Comparison of ENCODE assay signal across 19 mouse cellular contexts in genomic region chr17:74780133-74780532, GRCm38 (mm10).
DNase-seq lines count a peak whose midpoint lies in the region; ATAC-seq and TF ChIP-seq lines count a peak whose summit lies in the region.
"Had no signal": no experiment of that assay in that cellular context is flagged by ENCODE, and none has a peak within 500 bp of the region (broad histone marks: within the 10 kb centered on the region; RNA-seq: fewer than 3 reads in every experiment).

No protein-coding gene starts in this region.

- H3K9me3 ChIP-seq in kidney, embryonic 15.5 days (replicated peaks), result no peaks in the 10 kb centered on the region
- no peaks in the 10 kb centered on the region for H3K9me3 ChIP-seq in midbrain, postnatal 0 days (ENCODE audit: low read length)
- H3K9me3 ChIP-seq: hindbrain, embryonic 13.5 days; intestine, embryonic 15.5 days had no signal

- H3K9ac ChIP-seq in kidney, embryonic 15.5 days, result no peak overlapping the region
- H3K9ac ChIP-seq in midbrain, postnatal 0 days (replicated peaks; ENCODE audit: low read length, poor library complexity, severe bottlenecking), result no peak overlapping the region
- H3K9ac ChIP-seq: forebrain, postnatal 0 days; hindbrain, embryonic 13.5 days; intestine, embryonic 15.5 days had no signal

- no peak overlapping the region for H3K4me2 ChIP-seq in kidney, embryonic 15.5 days
- no peak overlapping the region for H3K4me2 ChIP-seq in midbrain, postnatal 0 days (ENCODE audit: low read depth, low read length, poor library complexity, severe bottlenecking)
- H3K4me2 ChIP-seq: heart, embryonic 11.5 days; hindbrain, embryonic 13.5 days; intestine, embryonic 15.5 days had no signal

- WGBS in kidney, embryonic 15.5 days, result 44% methylated on average over 4 of the region's 4 CpGs
- 88% methylated on average over 4 of the region's 4 CpGs for WGBS in midbrain, postnatal 0 days

- no peak overlapping the region for H3K4me3 ChIP-seq in kidney, embryonic 15.5 days (replicated peaks)
- no peak overlapping the region for H3K4me3 ChIP-seq in midbrain, postnatal 0 days (ENCODE audit: low read depth, low read length)
- H3K4me3 ChIP-seq: hindbrain, embryonic 13.5 days; intestine, embryonic 15.5 days had no signal

- no peak overlapping the region for H3K27ac ChIP-seq in kidney, embryonic 15.5 days
- no peak overlapping the region for H3K27ac ChIP-seq in midbrain, postnatal 0 days (ENCODE audit: low read depth, low read length)
- H3K27ac ChIP-seq: hindbrain, embryonic 13.5 days; intestine, embryonic 15.5 days had no signal

- no peak for DNase-seq in kidney, postnatal 25 days
- peak; percentile 39 for DNase-seq in 3T3-L1 (ENCODE audit: low read depth, low spot score)
- peak; percentile 1 for DNase-seq in ZHBTc4 (ENCODE audit: low read depth, low spot score)
- DNase-seq in midbrain, postnatal 0 days (ENCODE audit: low spot score), result no peak
- DNase-seq: adrenal gland, postnatal 10 days; adrenal gland, postnatal 36 days; cerebellum, adult 18-20 months; cerebellum, adult 9-10 months; cerebellum, postnatal 14 days; forebrain, postnatal 0 days; gastrocnemius, postnatal 25 days had no signal

- H3K27me3 ChIP-seq in kidney, embryonic 15.5 days, result no peaks in the 10 kb centered on the region
- no peaks in the 10 kb centered on the region for H3K27me3 ChIP-seq in midbrain, postnatal 0 days (ENCODE audit: insufficient read depth, low read length)
- H3K27me3 ChIP-seq: hindbrain, embryonic 13.5 days; intestine, embryonic 15.5 days had no signal

- TF ChIP-seq CTCF in midbrain, postnatal 0 days (IDR thresholded peaks at IDR 0.05), result no peak

- ATAC-seq in kidney, embryonic 15.5 days (replicated peaks; ENCODE audit: low FRiP score), result peak; percentile 69
- no peak for ATAC-seq in midbrain, postnatal 0 days (ENCODE audit: low FRiP score)
- no peak for ATAC-seq in frontal cortex, adult (ENCODE audit: low TSS enrichment)
- ATAC-seq: CD4-positive, CD25-positive, alpha-beta regulatory T cell, adult 4 months; forebrain, embryonic 14.5 days; forebrain, postnatal 0 days; hindbrain, embryonic 16.5 days; intestine, embryonic 15.5 days had no signal

- peaks cover 11% of the 10 kb centered on the region for H3K4me1 ChIP-seq in kidney, embryonic 15.5 days
- H3K4me1 ChIP-seq in midbrain, postnatal 0 days (ENCODE audit: insufficient read depth, low read length), result no peaks in the 10 kb centered on the region
- H3K4me1 ChIP-seq: hindbrain, embryonic 13.5 days; intestine, embryonic 15.5 days had no signal

- H3K36me3 ChIP-seq in kidney, embryonic 15.5 days, result no peaks in the 10 kb centered on the region
- no peaks in the 10 kb centered on the region for H3K36me3 ChIP-seq in midbrain, postnatal 0 days (ENCODE audit: insufficient read depth, low read length)
- H3K36me3 ChIP-seq: hindbrain, embryonic 13.5 days; intestine, embryonic 15.5 days had no signal

Comparison
In these comparisons a context has a peak if more than half of its experiments do, and no peak if none do; other contexts are left out.
1. DNase-seq: peak in 3T3-L1 (single experiment) and ZHBTc4 (single experiment); none in kidney, postnatal 25 days (0 of 2) and midbrain, postnatal 0 days (single experiment).